Mouse (Mus musculus) cerebellum, adult 2 months (tissue): ENCODE results near the gene Sp4. TPM values are rescaled to one million over a fixed set of nuclear protein-coding genes. Genes with fewer than 3 reads are reported as not detected.
A peak's percentile ranks its signal among the peaks of the same experiment; 100 is the strongest.

Experiments
- DNase-seq, 2 experiments: peaks; one replicate each; pipeline ENCODE4 v3.0.0; 2021
- H3K27ac ChIP-seq: fragments of 200-500 bp; 2 replicates; pipeline ENCODE4 v1.5.1; 2012; ENCODE audit warnings: low read length, control low read depth, inconsistent platforms; ENCODE audit not compliant: insufficient read depth
- H3K27me3 ChIP-seq: fragments of 200-500 bp; 2 replicates; pipeline ENCODE4 v1.6.1; 2012; ENCODE audit warnings: inconsistent platforms, mild to moderate bottlenecking, low read length, moderate library complexity; ENCODE audit not compliant: control insufficient read depth, insufficient read depth
- H3K4me1 ChIP-seq: fragments of 200-500 bp; 2 replicates; pipeline ENCODE4 v1.6.1; 2011; ENCODE audit warnings: low read length; ENCODE audit not compliant: control insufficient read depth, insufficient read depth
- H3K4me3 ChIP-seq: fragments of 200-500 bp; replicated peaks from 2 replicates; pipeline ENCODE3; 2011; ENCODE audit warnings: mild to moderate bottlenecking, low read depth, low read length, control low read depth; ENCODE audit not compliant: insufficient read depth
- CTCF ChIP-seq: fragments of 200-500 bp; IDR thresholded peaks from 2 replicates; pipeline ENCODE4 v1.5.1; 2011; ENCODE audit warnings: low read depth, mild to moderate bottlenecking, control low read depth, low read length, moderate library complexity, borderline replicate concordance; ENCODE audit not compliant: insufficient read depth
- POLR2A ChIP-seq: fragments of 200-500 bp; IDR thresholded peaks from 2 replicates; pipeline ENCODE4 v1.6.1; 2011; ENCODE audit warnings: low read length, control low read depth, borderline replicate concordance; ENCODE audit not compliant: insufficient read depth
- WGBS: fragments of 180-500 bp; shearing (Covaris S2); methylation state at CpG from one replicate; pipeline ENCODE4 v1.1.7; 2018; 5-methylcytosine and 5-hydroxymethylcytosine counted together
- polyA plus RNA-seq: library from polyadenylated mRNA; depleted of rRNA; stranded (reverse); fragments of >200 nt; gene quantifications from 2 replicates; pipeline ENCODE4 v1.2.3, GENCODE M21; 2012; rRNA removed

Sp4 gene
- polyA plus RNA-seq, 1 experiment = 13.3 TPM

GRCm38 (mm10) chr12:118189535-118189934 lies 111.7 kb downstream of the Sp4 start:
- WGBS = 91% methylated on average over 3 of the region's 3 CpGs
- Histone ChIP-seq H3K27ac (no peak overlapping the region), H3K27me3 (no peaks in the 10 kb centered on the region), H3K4me3 (no peak overlapping the region), H3K4me1 (peaks cover 13% of the 10 kb centered on the region)
- DNase-seq = no peak
- no peak for TF ChIP-seq POLR2A
- TF ChIP-seq CTCF = no peak

DNA sequence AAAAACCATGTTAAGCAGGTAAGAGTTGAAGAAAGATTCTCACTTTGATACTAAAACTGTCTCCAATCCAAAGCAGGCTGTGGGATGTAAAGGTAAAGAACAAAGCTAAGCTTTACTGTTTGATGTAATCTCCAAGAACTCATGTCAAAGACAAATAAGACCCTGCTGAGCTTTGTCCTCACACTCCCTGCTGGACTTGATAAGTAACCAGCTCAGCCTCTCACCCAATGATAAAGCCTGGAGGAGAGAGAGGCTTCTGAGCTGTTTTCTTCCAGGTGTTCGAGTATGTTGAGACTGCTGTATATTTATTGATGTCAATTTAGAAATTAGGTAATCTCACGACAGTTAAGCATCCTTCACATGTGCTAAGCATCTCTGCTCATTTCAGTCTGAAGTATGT lies 113.6 kb downstream of the Sp4 start:
- TF ChIP-seq POLR2A = no peak
- no peak for TF ChIP-seq CTCF
- Histone ChIP-seq H3K27ac (no peak overlapping the region), H3K27me3 (no peaks in the 10 kb centered on the region), H3K4me3 (no peak overlapping the region), H3K4me1 (peaks cover 13% of the 10 kb centered on the region)
- no peak for DNase-seq
- 76% methylated on average over 2 of the region's 2 CpGs for WGBS

DNA sequence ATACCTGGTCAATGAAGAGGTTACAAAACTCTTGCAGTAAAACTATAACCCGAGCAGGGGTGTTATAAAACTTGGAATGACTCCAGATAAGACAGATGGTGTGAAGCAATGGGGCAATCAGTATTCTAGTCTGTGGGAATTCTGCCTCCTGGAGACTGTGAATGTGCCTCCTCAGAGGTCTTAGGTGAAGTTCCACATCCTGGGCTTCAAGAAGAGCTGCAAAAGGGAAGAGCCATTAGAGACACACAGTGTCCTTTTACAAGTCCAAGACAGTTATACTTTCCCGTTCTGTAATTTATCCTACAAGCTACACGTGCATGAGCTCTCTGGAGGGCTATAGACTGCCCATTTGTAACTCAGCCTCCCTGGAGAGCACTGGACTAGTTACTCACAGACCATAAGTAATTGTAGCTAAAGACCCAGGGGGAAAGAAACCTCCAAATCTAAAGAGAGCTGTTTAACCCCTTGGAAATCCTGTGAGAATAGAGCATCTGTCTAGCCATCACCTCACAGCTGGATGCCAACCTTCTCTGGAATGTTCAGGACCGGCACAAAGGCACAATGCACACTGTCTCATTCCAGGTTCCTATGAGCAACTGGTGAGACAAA lies 114.3 kb downstream of the Sp4 start:
- 7% methylated on average over 4 of the region's 4 CpGs for WGBS
- Histone ChIP-seq H3K27me3 (no peaks in the 10 kb centered on the region), H3K27ac (no peak overlapping the region; the same call in 1 of the 2 replicates), H3K4me3 (no peak overlapping the region), H3K4me1 (peaks cover 13% of the 10 kb centered on the region)
- TF ChIP-seq CTCF (no peak), POLR2A (no peak)
- DNase-seq = peak; percentile 24 to 53

- DNase-seq = no peak
- H3K4me3 ChIP-seq = no peak overlapping the region
- WGBS = 75% methylated on average over 4 of the region's 4 CpGs
- no peaks in the 10 kb centered on the region for H3K27me3 ChIP-seq
- TF ChIP-seq POLR2A = no peak
- TF ChIP-seq CTCF = no peak
- peaks cover 13% of the 10 kb centered on the region for H3K4me1 ChIP-seq
- no peak overlapping the region for H3K27ac ChIP-seq
Measured at GRCm38 (mm10) chr12:118186120-118186880, 114.9 kb downstream of the Sp4 start.

Other genes starting within 250 kb of the Sp4 start
- gene Dnah11, start 102.4 kb downstream of the Sp4 start, polyA plus RNA-seq = 7.5 and 10.0 TPM in 2 replicates